Mouse (Mus musculus) heart, embryonic 10.5 days (tissue): Measurements from ENCODE around the gene Sh3gl3. TPM values are rescaled to one million over a fixed set of nuclear protein-coding genes. Genes with fewer than 3 reads are reported as not detected.
A peak's percentile ranks its signal among the peaks of the same experiment; 100 is the strongest.
"Not testable (repeated sequence)": the region's sequence is repeated elsewhere in the genome, so short reads cannot be mapped to it uniquely, and the experiment has no call there.

ENCODE experiments used
- DNase-seq: peaks from one replicate; pipeline ENCODE4 v3.0.0-alpha.2; 2017; ENCODE audit warnings: low spot score
- H3K27ac ChIP-seq: fragments of 300-500 bp; sonication (generic); 2 replicates; pipeline ENCODE4 v1.5.1; 2016; ENCODE audit warnings: mild to moderate bottlenecking
- H3K27me3 ChIP-seq: fragments of 300-500 bp; sonication (generic); 2 replicates; pipeline ENCODE4 v1.6.1; 2016; ENCODE audit warnings: mild to moderate bottlenecking; ENCODE audit not compliant: poor library complexity, insufficient read depth, severe bottlenecking
- H3K36me3 ChIP-seq: fragments of 300-500 bp; sonication (generic); 2 replicates; pipeline ENCODE4 v1.6.1; 2016; ENCODE audit warnings: mild to moderate bottlenecking, moderate library complexity
- H3K4me1 ChIP-seq: fragments of 300-500 bp; sonication (generic); 2 replicates; pipeline ENCODE4 v1.6.1; 2016; ENCODE audit warnings: mild to moderate bottlenecking
- H3K4me3 ChIP-seq: fragments of 300-500 bp; sonication (generic); 2 replicates; pipeline ENCODE4 v1.5.1; 2016; ENCODE audit warnings: mild to moderate bottlenecking, moderate library complexity
- H3K9me3 ChIP-seq: fragments of 300-500 bp; sonication (generic); 2 replicates; pipeline ENCODE4 v1.6.1; 2016; ENCODE audit warnings: mild to moderate bottlenecking, moderate library complexity
- WGBS: fragments of 180-500 bp; shearing (Covaris S2); methylation state at CpG from one replicate; pipeline ENCODE4 v1.1.7; 2016; 5-methylcytosine and 5-hydroxymethylcytosine counted together
- polyA plus RNA-seq: library from polyadenylated mRNA; unstranded; fragments of >200 nt; fragmentation: Nextera tagmentation; extraction: Ambion mirVana; gene quantifications from 2 replicates; pipeline ENCODE4 v1.2.1, GENCODE M21; 2016

Sh3gl3 gene
- polyA plus RNA-seq, 1 experiment from 2014 or later, result 8.5 TPM

- no peaks in the 10 kb centered on the region for H3K27me3 ChIP-seq
- H3K36me3 ChIP-seq, result no peaks in the 10 kb centered on the region
- no peak for DNase-seq
- no peak overlapping the region for H3K27ac ChIP-seq
- no peaks in the 10 kb centered on the region for H3K9me3 ChIP-seq
- no peak overlapping the region for H3K4me3 ChIP-seq
- 0 out of 2 replicates have a peak, but pooled peaks cover 4% of the 10 kb centered on the region for H3K4me1 ChIP-seq
- WGBS, result 64% methylated on average over 8 of the region's 8 CpGs
Measured at GRCm38 (mm10) chr7:82240424-82241240, 67.0 kb downstream of the Sh3gl3 start.

GRCm38 (mm10) chr7:82244701-82245100, 71.1 kb downstream of the Sh3gl3 start:
- DNase-seq, result no peak
- H3K9me3 ChIP-seq, result no peaks in the 10 kb centered on the region
- 0 out of 2 replicates have a peak, but pooled peaks cover 4% of the 10 kb centered on the region for H3K27me3 ChIP-seq
- H3K4me3 ChIP-seq, result no peak overlapping the region
- WGBS, result 78% methylated on average over 3 of the region's 3 CpGs
- H3K27ac ChIP-seq, result no peak overlapping the region
- H3K4me1 ChIP-seq, result 0 out of 2 replicates have a peak, but pooled peaks cover 4% of the 10 kb centered on the region
- H3K36me3 ChIP-seq, result no peaks in the 10 kb centered on the region

- Histone ChIP-seq H3K4me1 (no peaks in the 10 kb centered on the region), H3K9me3 (no peaks in the 10 kb centered on the region), H3K36me3 (no peaks in the 10 kb centered on the region), H3K4me3 (no peak overlapping the region), H3K27me3 (0 out of 2 replicates have a peak, but pooled peaks cover 4% of the 10 kb centered on the region), H3K27ac (no peak overlapping the region)
- 70% methylated on average over 10 of the region's 10 CpGs for WGBS
- no peak for DNase-seq
Measured at GRCm38 (mm10) chr7:82248953-82249695, 75.5 kb downstream of the Sh3gl3 start.

GRCm38 (mm10) chr7:82253309-82253708, 79.7 kb downstream of the Sh3gl3 start:
- Histone ChIP-seq H3K27me3 (0 out of 2 replicates have a peak, but pooled peaks cover 4% of the 10 kb centered on the region), H3K4me3 (no peak overlapping the region), H3K27ac (no peak overlapping the region), H3K36me3 (no peaks in the 10 kb centered on the region), H3K4me1 (no peaks in the 10 kb centered on the region), H3K9me3 (no peaks in the 10 kb centered on the region)
- DNase-seq, result no peak
- WGBS, result 73% methylated on average over 1 of the region's 1 CpGs

- no peak for DNase-seq
- Histone ChIP-seq H3K27ac (no peak overlapping the region), H3K4me3 (no peak overlapping the region), H3K36me3 (no peaks in the 10 kb centered on the region), H3K9me3 (no peaks in the 10 kb centered on the region), H3K4me1 (no peaks in the 10 kb centered on the region), H3K27me3 (no peaks in the 10 kb centered on the region)
- 73% methylated on average over 6 of the region's 6 CpGs for WGBS
Measured at GRCm38 (mm10) chr7:82256936-82257335, 83.3 kb downstream of the Sh3gl3 start.

GRCm38 (mm10) chr7:82257530-82257929, 83.9 kb downstream of the Sh3gl3 start:
- WGBS, result 81% methylated on average over 4 of the region's 4 CpGs
- H3K4me1 ChIP-seq, result no peaks in the 10 kb centered on the region
- no peaks in the 10 kb centered on the region for H3K36me3 ChIP-seq
- H3K27me3 ChIP-seq, result no peaks in the 10 kb centered on the region
- H3K9me3 ChIP-seq, result no peaks in the 10 kb centered on the region
- no peak for DNase-seq
- no peak overlapping the region for H3K4me3 ChIP-seq
- H3K27ac ChIP-seq, result no peak overlapping the region

- Histone ChIP-seq H3K4me1 (no peaks in the 10 kb centered on the region), H3K27me3 (no peaks in the 10 kb centered on the region), H3K36me3 (no peaks in the 10 kb centered on the region), H3K4me3 (no peak overlapping the region), H3K27ac (no peak overlapping the region), H3K9me3 (no peaks in the 10 kb centered on the region)
- DNase-seq, result no peak
- 64% methylated on average over 6 of the region's 6 CpGs for WGBS
Measured at GRCm38 (mm10) chr7:82260210-82260609, 86.6 kb downstream of the Sh3gl3 start.

GRCm38 (mm10) chr7:82263141-82263540, 89.5 kb downstream of the Sh3gl3 start:
- 17% methylated on average over 8 of the region's 8 CpGs for WGBS
- no peaks in the 10 kb centered on the region for H3K36me3 ChIP-seq
- H3K27ac ChIP-seq, result no peak overlapping the region
- no peaks in the 10 kb centered on the region for H3K9me3 ChIP-seq
- no peak for DNase-seq
- no peaks in the 10 kb centered on the region for H3K4me1 ChIP-seq
- H3K27me3 ChIP-seq, result no peaks in the 10 kb centered on the region
- H3K4me3 ChIP-seq, result no peak overlapping the region

- Histone ChIP-seq H3K27me3 (no peaks in the 10 kb centered on the region), H3K36me3 (no peaks in the 10 kb centered on the region), H3K27ac (no peak overlapping the region), H3K4me1 (no peaks in the 10 kb centered on the region), H3K9me3 (no peaks in the 10 kb centered on the region), H3K4me3 (no peak overlapping the region)
- DNase-seq, result no peak
- 49% methylated on average over 2 of the region's 2 CpGs for WGBS
Measured at GRCm38 (mm10) chr7:82264119-82264518, 90.5 kb downstream of the Sh3gl3 start.

- Histone ChIP-seq H3K4me3 (no peak overlapping the region), H3K36me3 (no peaks in the 10 kb centered on the region), H3K27ac (no peak overlapping the region), H3K9me3 (no peaks in the 10 kb centered on the region), H3K4me1 (no peaks in the 10 kb centered on the region), H3K27me3 (no peaks in the 10 kb centered on the region)
- DNase-seq, result no peak
- WGBS, result 76% methylated on average over 4 of the region's 4 CpGs
Measured at GRCm38 (mm10) chr7:82265365-82265764, 91.7 kb downstream of the Sh3gl3 start.

GRCm38 (mm10) chr7:82269948-82270347, 96.3 kb downstream of the Sh3gl3 start:
- no peaks in the 10 kb centered on the region for H3K9me3 ChIP-seq
- WGBS, result 4% methylated on average over 1 of the region's 1 CpGs
- no peaks in the 10 kb centered on the region for H3K27me3 ChIP-seq
- H3K36me3 ChIP-seq, result no peaks in the 10 kb centered on the region
- no peak overlapping the region for H3K4me3 ChIP-seq
- H3K4me1 ChIP-seq, result peaks cover 8% of the 10 kb centered on the region
- no peak overlapping the region for H3K27ac ChIP-seq
- no peak for DNase-seq

GRCm38 (mm10) chr7:82271742-82272141, 98.1 kb downstream of the Sh3gl3 start:
- H3K4me1 ChIP-seq, result peaks cover 8% of the 10 kb centered on the region

GRCm38 (mm10) chr7:82272875-82273274, 99.2 kb downstream of the Sh3gl3 start:
- not testable (repeated sequence) for DNase-seq, H3K36me3 ChIP-seq, H3K4me3 ChIP-seq, H3K27ac ChIP-seq, H3K4me1 ChIP-seq, H3K9me3 ChIP-seq
- 31% methylated on average over 5 of the region's 5 CpGs for WGBS
- peaks cover 11% of the 10 kb centered on the region; the same call in 1 of the 2 replicates for H3K27me3 ChIP-seq

More at GRCm38 (mm10) chr7:82271742-82272141, 98.1 kb downstream of the Sh3gl3 start:
- Histone ChIP-seq H3K36me3 (no peaks in the 10 kb centered on the region), H3K27ac (peak overlapping the region; percentile 7; the same call in 1 of the 2 replicates), H3K27me3 (peaks cover 10% of the 10 kb centered on the region; the same call in 1 of the 2 replicates), H3K9me3 (no peaks in the 10 kb centered on the region), H3K4me3 (no peak overlapping the region)
- WGBS, result 54% methylated on average over 5 of the region's 5 CpGs
- no peak for DNase-seq
